Mouse (Mus musculus) spleen, postnatal 36 days (tissue): ENCODE data around the gene Ifna4.
"Not testable (repeated sequence)": the region's sequence is repeated elsewhere in the genome, so short reads cannot be mapped to it uniquely, and the experiment has no call there.

Source experiments
- DNase-seq, 2 experiments: peaks; one replicate each; pipeline ENCODE4 v3.0.0; 2022; ENCODE audit warnings: low spot score in 2 of 2, mixed read lengths in 1 of 2

Gene Ifna4

DNA sequence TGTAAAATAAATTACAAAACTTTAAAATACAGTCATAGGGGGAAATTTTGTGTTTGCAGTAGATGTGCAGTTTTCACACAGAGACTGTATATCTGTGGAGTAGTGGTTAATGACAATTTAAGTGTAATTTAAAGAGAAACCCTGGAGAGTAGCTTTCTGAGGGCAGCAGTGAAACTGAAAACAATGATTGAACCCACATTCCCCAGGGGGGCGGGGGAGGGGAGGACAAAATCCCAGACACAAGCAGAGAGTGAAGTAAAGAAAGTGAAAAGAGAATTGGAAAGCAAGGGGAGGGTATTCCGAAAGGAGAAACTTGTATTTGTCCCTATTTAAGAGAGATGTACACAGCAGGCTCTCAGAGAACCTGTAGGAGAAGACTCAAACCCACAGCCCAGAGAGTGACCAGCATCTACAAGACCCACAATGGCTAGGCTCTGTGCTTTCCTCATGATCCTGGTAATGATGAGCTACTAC, at the start of gene Ifna4:
TSS of gene Ifna4 (plus strand) at position 424 of the 474 bp plus-strand sequence.
- no peak for DNase-seq

- DNase-seq = peak; percentile 55 to 58
Observed at GRCm38 (mm10) chr4:88793936-88794675, 47.6 kb upstream of the Ifna4 start, which contains the start of gene Gm13275. Gene Gm13275 (plus strand): TSS chr4:88794487.

GRCm38 (mm10) chr4:88797097-88797496, 44.6 kb upstream of the Ifna4 start, which contains the start of gene Gm13279:
Gene Gm13279 (plus strand): TSS chr4:88797397.
- DNase-seq = not testable (repeated sequence)

DNA sequence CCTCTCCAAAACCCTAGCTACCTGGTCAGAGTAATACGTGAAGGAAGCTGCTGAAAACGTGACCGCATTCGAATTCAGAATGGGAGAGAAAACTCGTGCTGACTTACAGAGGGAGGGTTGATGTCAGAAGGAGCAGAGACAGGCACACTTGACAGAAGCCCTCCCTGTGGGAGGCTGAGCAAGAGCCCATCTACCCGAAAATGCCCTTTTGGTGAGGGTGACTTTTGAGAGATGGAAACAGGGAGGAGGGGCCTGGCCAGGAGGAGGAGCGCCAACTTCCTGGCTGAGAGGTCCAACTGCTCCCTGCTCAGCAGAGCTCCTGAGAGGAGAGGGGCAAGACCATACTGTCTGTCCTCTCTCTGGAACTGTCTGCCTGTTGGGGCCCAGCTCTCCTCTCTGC, 42.3 kb upstream of the Ifna4 start, which contains the start of gene Gm13285:
TSS of gene Gm13285 (plus strand) at position 301 of the 400 bp plus-strand sequence.
- DNase-seq = not testable (repeated sequence)

DNA sequence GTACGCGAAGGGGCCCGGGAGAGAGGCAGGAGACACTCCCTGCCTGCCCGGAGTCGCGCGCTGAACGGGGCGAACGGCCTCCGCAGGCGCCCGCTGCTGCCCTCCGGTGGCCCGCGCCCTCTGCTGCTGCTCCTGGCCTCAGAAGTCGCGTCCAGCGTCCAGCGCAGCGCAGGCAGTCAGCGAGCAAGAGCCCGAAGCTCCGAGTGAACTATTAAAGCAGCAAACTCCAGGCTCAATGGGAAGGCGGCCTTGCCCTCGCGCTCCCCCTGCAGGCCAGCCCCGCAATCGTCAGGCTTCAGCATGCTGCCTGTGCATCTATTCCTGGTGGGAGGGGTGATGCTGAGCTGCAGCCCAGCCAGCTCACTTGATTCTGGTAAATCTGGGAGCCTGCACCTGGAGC, 38.7 kb upstream of the Ifna4 start, which contains the start of gene Gm13287:
TSS of gene Gm13287 (plus strand) at position 301 of the 400 bp plus-strand sequence.
- not testable (repeated sequence) for DNase-seq

GRCm38 (mm10) chr4:88805231-88805630, 36.4 kb upstream of the Ifna4 start, which contains the start of gene Gm13288:
Gene Gm13288 (plus strand): TSS chr4:88805531.
- not testable (repeated sequence) for DNase-seq

GRCm38 (mm10) chr4:88805761-88806160, 35.9 kb upstream of the Ifna4 start:
- DNase-seq = peak in 1 of 2 experiments; percentile 9

GRCm38 (mm10) chr4:88815928-88816327, 25.7 kb upstream of the Ifna4 start, which contains the start of gene Ifna7:
Gene Ifna7 (plus strand): TSS chr4:88816228.
- no peak for DNase-seq

DNA sequence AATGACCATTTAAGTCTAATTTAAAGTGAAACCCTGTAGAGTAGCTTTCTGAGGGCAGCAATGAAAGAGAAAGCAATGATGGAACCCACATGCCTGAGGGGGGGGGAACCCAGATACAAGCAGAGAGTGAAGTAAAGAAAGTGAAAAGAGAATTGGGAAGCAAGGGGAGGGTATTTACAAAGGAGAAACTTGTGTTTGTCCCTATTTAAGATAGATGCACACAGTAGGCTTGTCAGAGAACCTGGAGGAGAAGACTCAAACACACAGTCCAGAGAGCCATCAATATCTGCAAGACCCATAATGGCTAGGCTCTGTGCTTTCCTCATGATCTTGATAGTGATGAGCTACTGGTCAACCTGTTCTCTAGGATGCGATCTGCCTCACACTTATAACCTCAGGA, 22.0 kb upstream of the Ifna4 start, which contains the start of gene Ifna11:
TSS of gene Ifna11 (plus strand) at position 301 of the 400 bp plus-strand sequence.
- DNase-seq = no peak

- no peak for DNase-seq
Observed at GRCm38 (mm10) chr4:88822995-88823394, 18.7 kb upstream of the Ifna4 start.

DNA sequence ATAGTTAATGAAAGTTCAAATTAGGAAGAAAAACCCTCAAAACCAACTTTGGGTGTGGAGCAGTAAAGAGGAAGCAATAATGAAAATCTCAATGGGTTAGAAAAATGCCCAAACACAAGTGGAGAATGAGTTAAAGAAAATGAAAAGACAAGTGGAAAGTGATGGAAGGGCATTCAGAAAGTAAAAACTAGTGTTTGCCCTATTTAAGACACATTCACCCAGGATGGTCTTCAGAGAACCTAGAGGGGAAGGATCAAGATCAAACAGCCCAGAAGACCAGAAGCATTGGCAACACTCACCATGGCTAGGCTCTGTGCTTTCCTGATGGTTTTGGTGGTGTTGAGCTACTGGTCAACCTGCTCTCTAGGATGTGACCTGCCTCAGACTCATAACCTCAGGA, 14.5 kb upstream of the Ifna4 start, which contains the start of gene Ifna6:
TSS of gene Ifna6 (plus strand) at position 301 of the 400 bp plus-strand sequence.
- DNase-seq = not testable (repeated sequence)

- DNase-seq = no peak
Observed at GRCm38 (mm10) chr4:88830523-88830922, 11.1 kb upstream of the Ifna4 start.

- not testable (repeated sequence) for DNase-seq
Observed at GRCm38 (mm10) chr4:88835225-88835624, 6.4 kb upstream of the Ifna4 start, which contains the start of gene Ifna5. Gene Ifna5 (plus strand): TSS chr4:88835525.

GRCm38 (mm10) chr4:88838828-88839227, 2.8 kb upstream of the Ifna4 start:
- DNase-seq = no peak

GRCm38 (mm10) chr4:88840058-88840457, 1.6 kb upstream of the Ifna4 start:
- no peak for DNase-seq

GRCm38 (mm10) chr4:88845334-88845733, 3.7 kb downstream of the Ifna4 start:
- no peak for DNase-seq

GRCm38 (mm10) chr4:88849698-88850097, 8.0 kb downstream of the Ifna4 start, which contains the start of gene Ifna1:
Gene Ifna1 (plus strand): TSS chr4:88850087.
- DNase-seq = no peak

- no peak for DNase-seq
Observed at GRCm38 (mm10) chr4:88851026-88851763, 9.5 kb downstream of the Ifna4 start.

GRCm38 (mm10) chr4:88859214-88859613, 17.6 kb downstream of the Ifna4 start:
- no peak for DNase-seq

GRCm38 (mm10) chr4:88863309-88863708, 21.6 kb downstream of the Ifna4 start:
- DNase-seq = no peak

- peak; percentile 81 to 82 for DNase-seq
Observed at GRCm38 (mm10) chr4:88864599-88864998, 22.9 kb downstream of the Ifna4 start.
